Mouse (Mus musculus) midbrain, embryonic 10.5 days (tissue): Measurements from ENCODE around the gene Plxna4. TPM values are rescaled to one million over a fixed set of nuclear protein-coding genes. Genes with fewer than 3 reads are reported as not detected.

ENCODE experiments used
- DNase-seq: peaks from one replicate; pipeline ENCODE4 v3.0.0-alpha.2; 2017; ENCODE audit warnings: low spot score
- H3K27ac ChIP-seq: fragments of 300-500 bp; sonication (generic); replicated peaks from 2 replicates; pipeline ENCODE4 v1.5.1; 2016; ENCODE audit warnings: mild to moderate bottlenecking
- H3K27me3 ChIP-seq: fragments of 300-500 bp; sonication (generic); 2 replicates; pipeline ENCODE4 v1.6.1; 2016; ENCODE audit warnings: low read depth, mild to moderate bottlenecking; ENCODE audit not compliant: poor library complexity, severe bottlenecking
- H3K36me3 ChIP-seq: fragments of 300-500 bp; sonication (generic); 2 replicates; pipeline ENCODE4 v1.6.1; 2016; ENCODE audit warnings: mild to moderate bottlenecking, moderate library complexity
- H3K4me1 ChIP-seq: fragments of 300-500 bp; sonication (generic); 2 replicates; pipeline ENCODE4 v1.6.1; 2016
- H3K4me3 ChIP-seq: fragments of 300-500 bp; sonication (generic); 2 replicates; pipeline ENCODE4 v1.5.1; 2016; ENCODE audit warnings: mild to moderate bottlenecking, moderate library complexity
- H3K9me3 ChIP-seq: fragments of 300-500 bp; sonication (generic); replicated peaks from 2 replicates; pipeline ENCODE4 v1.6.1; 2016; ENCODE audit warnings: mild to moderate bottlenecking
- WGBS: fragments of 180-500 bp; shearing (Covaris S2); methylation state at CpG from one replicate; pipeline ENCODE4 v1.1.7; 2016; 5-methylcytosine and 5-hydroxymethylcytosine counted together
- polyA plus RNA-seq: library from polyadenylated mRNA; unstranded; fragments of >200 nt; fragmentation: Nextera tagmentation; extraction: Ambion mirVana; gene quantifications from 2 replicates; pipeline ENCODE4 v1.2.1, GENCODE M21; 2016

Gene Plxna4
- polyA plus RNA-seq, 1 experiment from 2014 or later = 1.2 TPM

GRCm38 (mm10) chr6:32342727-32343126 is 245.3 kb downstream of the Plxna4 start:
- Histone ChIP-seq H3K27ac (no peak overlapping the region), H3K4me3 (no peak overlapping the region), H3K9me3 (no peaks in the 10 kb centered on the region), H3K4me1 (peaks cover 10% of the 10 kb centered on the region), H3K36me3 (no peaks in the 10 kb centered on the region), H3K27me3 (no peaks in the 10 kb centered on the region)
- 89% methylated on average over 8 of the region's 8 CpGs for WGBS
- DNase-seq = no peak

GRCm38 (mm10) chr6:32342272-32342671 is 245.7 kb downstream of the Plxna4 start:
- Histone ChIP-seq H3K4me3 (no peak overlapping the region), H3K4me1 (peaks cover 10% of the 10 kb centered on the region), H3K27me3 (no peaks in the 10 kb centered on the region), H3K9me3 (no peaks in the 10 kb centered on the region), H3K36me3 (no peaks in the 10 kb centered on the region), H3K27ac (no peak overlapping the region)
- 86% methylated on average over 6 of the region's 6 CpGs for WGBS
- DNase-seq = no peak

GRCm38 (mm10) chr6:32338416-32338943 is 249.5 kb downstream of the Plxna4 start:
- Histone ChIP-seq H3K36me3 (no peaks in the 10 kb centered on the region), H3K27ac (no peak overlapping the region), H3K4me3 (no peak overlapping the region), H3K4me1 (peaks cover 10% of the 10 kb centered on the region), H3K9me3 (no peaks in the 10 kb centered on the region), H3K27me3 (no peaks in the 10 kb centered on the region)
- 56% methylated on average over 8 of the region's 8 CpGs for WGBS
- no peak for DNase-seq

- Histone ChIP-seq H3K27ac (no peak overlapping the region), H3K36me3 (no peaks in the 10 kb centered on the region), H3K4me3 (no peak overlapping the region), H3K4me1 (peaks cover 41% of the 10 kb centered on the region), H3K9me3 (no peaks in the 10 kb centered on the region), H3K27me3 (peaks cover 6% of the 10 kb centered on the region)
- DNase-seq = no peak
Measured at GRCm38 (mm10) chr6:32331281-32331680, 256.7 kb downstream of the Plxna4 start.

- no peak for DNase-seq
- Histone ChIP-seq H3K4me3 (no peak overlapping the region), H3K27me3 (peaks cover 6% of the 10 kb centered on the region), H3K9me3 (no peaks in the 10 kb centered on the region), H3K36me3 (no peaks in the 10 kb centered on the region), H3K4me1 (peaks cover 41% of the 10 kb centered on the region), H3K27ac (peak overlapping the region; percentile 2; the same call in 1 of the 2 replicates)
- 81% methylated on average over 9 of the region's 9 CpGs for WGBS
Measured at GRCm38 (mm10) chr6:32330034-32330795, 257.8 kb downstream of the Plxna4 start.

- no peaks in the 10 kb centered on the region for H3K36me3 ChIP-seq
- H3K27me3 ChIP-seq = peaks cover 6% of the 10 kb centered on the region
- DNase-seq = peak; percentile 78
- WGBS = 5% methylated on average over 8 of the region's 8 CpGs
- no peaks in the 10 kb centered on the region for H3K9me3 ChIP-seq
- no peak overlapping the region for H3K27ac ChIP-seq
- peaks cover 41% of the 10 kb centered on the region for H3K4me1 ChIP-seq
- no peak overlapping the region for H3K4me3 ChIP-seq
Measured at GRCm38 (mm10) chr6:32328028-32328427, 260.0 kb downstream of the Plxna4 start.

- 44% methylated on average over 5 of the region's 5 CpGs for WGBS
- Histone ChIP-seq H3K27ac (no peak overlapping the region), H3K27me3 (peaks cover 6% of the 10 kb centered on the region), H3K9me3 (no peaks in the 10 kb centered on the region), H3K36me3 (no peaks in the 10 kb centered on the region), H3K4me1 (peaks cover 41% of the 10 kb centered on the region), H3K4me3 (no peak overlapping the region)
- no peak for DNase-seq
Measured at GRCm38 (mm10) chr6:32327173-32327572, 260.8 kb downstream of the Plxna4 start.

GRCm38 (mm10) chr6:32326406-32326805 is 261.6 kb downstream of the Plxna4 start:
- no peak overlapping the region for H3K4me3 ChIP-seq
- WGBS = 93% methylated on average over 5 of the region's 5 CpGs

GRCm38 (mm10) chr6:32325851-32326250 is 262.1 kb downstream of the Plxna4 start:
- peaks cover 6% of the 10 kb centered on the region for H3K27me3 ChIP-seq
- DNase-seq = no peak
- no peaks in the 10 kb centered on the region for H3K36me3 ChIP-seq
- H3K4me3 ChIP-seq = no peak overlapping the region
- H3K27ac ChIP-seq = no peak overlapping the region
- WGBS = 83% methylated on average over 7 of the region's 7 CpGs
- H3K9me3 ChIP-seq = no peaks in the 10 kb centered on the region
- H3K4me1 ChIP-seq = peaks cover 31% of the 10 kb centered on the region

More at GRCm38 (mm10) chr6:32326406-32326805, 261.6 kb downstream of the Plxna4 start:
- peaks cover 6% of the 10 kb centered on the region for H3K27me3 ChIP-seq
- H3K4me1 ChIP-seq = peaks cover 37% of the 10 kb centered on the region
- H3K27ac ChIP-seq = no peak overlapping the region
- H3K36me3 ChIP-seq = no peaks in the 10 kb centered on the region
- H3K9me3 ChIP-seq = no peaks in the 10 kb centered on the region
- no peak for DNase-seq

GRCm38 (mm10) chr6:32321187-32321586 is 266.8 kb downstream of the Plxna4 start:
- Histone ChIP-seq H3K27me3 (no peaks in the 10 kb centered on the region), H3K9me3 (no peaks in the 10 kb centered on the region), H3K4me1 (no peaks in the 10 kb centered on the region), H3K4me3 (no peak overlapping the region), H3K36me3 (no peaks in the 10 kb centered on the region), H3K27ac (no peak overlapping the region)
- no peak for DNase-seq
- WGBS = 78% methylated on average over 3 of the region's 3 CpGs

- Histone ChIP-seq H3K4me1 (peaks cover under 1% of the 10 kb centered on the region; the same call in 1 of the 2 replicates), H3K4me3 (no peak overlapping the region), H3K9me3 (no peaks in the 10 kb centered on the region), H3K27ac (no peak overlapping the region), H3K36me3 (no peaks in the 10 kb centered on the region), H3K27me3 (no peaks in the 10 kb centered on the region)
- 32% methylated on average over 3 of the region's 3 CpGs for WGBS
- DNase-seq = no peak
Measured at GRCm38 (mm10) chr6:32320254-32320653, 267.7 kb downstream of the Plxna4 start.

- no peaks in the 10 kb centered on the region for H3K9me3 ChIP-seq
- H3K27me3 ChIP-seq = no peaks in the 10 kb centered on the region
- no peak for DNase-seq
- H3K4me3 ChIP-seq = no peak overlapping the region
- H3K27ac ChIP-seq = no peak overlapping the region
- 87% methylated on average over 8 of the region's 8 CpGs for WGBS
- H3K4me1 ChIP-seq = peaks cover 4% of the 10 kb centered on the region
- H3K36me3 ChIP-seq = no peaks in the 10 kb centered on the region
Measured at GRCm38 (mm10) chr6:32317470-32317869, 270.5 kb downstream of the Plxna4 start.

- Histone ChIP-seq H3K36me3 (no peaks in the 10 kb centered on the region), H3K27ac (no peak overlapping the region), H3K4me3 (no peak overlapping the region), H3K9me3 (no peaks in the 10 kb centered on the region), H3K27me3 (no peaks in the 10 kb centered on the region), H3K4me1 (peaks cover 4% of the 10 kb centered on the region)
- WGBS = 60% methylated on average over 6 of the region's 6 CpGs
- DNase-seq = no peak
Measured at GRCm38 (mm10) chr6:32315011-32315450, 273.0 kb downstream of the Plxna4 start.
